Mouse (Mus musculus) cortical plate, adult 2 months (tissue): ENCODE results near the gene 3110082I17Rik.

Experiments used
- CTCF ChIP-seq: fragments of 200-500 bp; IDR thresholded peaks from 2 replicates; pipeline ENCODE4 v1.5.1; 2011; ENCODE audit warnings: mild to moderate bottlenecking, control low read depth, low read length; ENCODE audit not compliant: insufficient read depth; ENCODE audit errors: extremely low read depth
- POLR2A ChIP-seq: fragments of 200-500 bp; IDR thresholded peaks from 2 replicates; pipeline ENCODE4 v1.6.1; 2011; ENCODE audit warnings: mild to moderate bottlenecking, low read length, control low read depth; ENCODE audit not compliant: insufficient read depth; ENCODE audit errors: extremely low read depth

DNA sequence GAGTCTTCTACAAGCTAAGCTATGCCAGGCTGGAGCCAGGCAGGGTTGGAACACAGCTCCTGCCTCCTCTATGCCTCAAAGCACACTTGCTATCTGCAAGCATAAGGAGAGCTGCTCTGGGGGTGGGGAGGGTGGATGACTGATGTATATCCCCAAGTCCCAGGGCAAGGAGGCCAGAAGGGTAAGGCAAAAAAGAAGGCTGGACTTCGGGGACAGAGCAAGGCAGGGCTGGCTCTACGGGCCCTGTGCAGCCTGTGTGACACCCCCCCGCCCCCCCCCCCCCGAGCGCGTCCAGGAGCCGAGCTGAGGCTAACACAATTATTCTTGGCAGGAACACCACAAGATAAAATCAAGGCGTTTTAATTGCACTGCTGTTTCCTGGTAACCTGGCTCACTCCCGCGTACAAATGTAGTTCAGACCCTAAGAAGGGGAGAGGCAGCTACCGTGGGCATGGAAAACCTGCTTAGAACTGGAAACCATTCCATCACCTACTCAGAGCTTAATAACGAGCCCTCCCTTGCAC is 30.4 kb downstream of the 3110082I17Rik start:
- no peak for TF ChIP-seq POLR2A
- TF ChIP-seq CTCF: no peak
